Mouse (Mus musculus) limb, embryonic 10.5 days (tissue): ENCODE data around the gene 9430097D07Rik. TPM values are rescaled to one million over a fixed set of nuclear protein-coding genes. Genes with fewer than 3 reads are reported as not detected.

Experiments
- DNase-seq: peaks from one replicate; pipeline ENCODE4 v3.0.0-alpha.2; 2017; ENCODE audit warnings: low spot score
- H3K27ac ChIP-seq: fragments of 300-500 bp; sonication (generic); 2 replicates; pipeline ENCODE4 v1.5.1; 2016; ENCODE audit warnings: mild to moderate bottlenecking
- H3K27me3 ChIP-seq: fragments of 300-500 bp; sonication (generic); 2 replicates; pipeline ENCODE4 v1.6.1; 2016; ENCODE audit warnings: low read depth, mild to moderate bottlenecking; ENCODE audit not compliant: poor library complexity, severe bottlenecking
- H3K36me3 ChIP-seq: fragments of 300-500 bp; sonication (generic); 2 replicates; pipeline ENCODE4 v1.6.1; 2016; ENCODE audit warnings: mild to moderate bottlenecking, moderate library complexity
- H3K4me1 ChIP-seq: fragments of 300-500 bp; sonication (generic); 2 replicates; pipeline ENCODE4 v1.6.1; 2016
- H3K4me3 ChIP-seq: fragments of 300-500 bp; sonication (generic); 2 replicates; pipeline ENCODE4 v1.5.1; 2016; ENCODE audit warnings: mild to moderate bottlenecking, moderate library complexity
- H3K9me3 ChIP-seq: fragments of 300-500 bp; sonication (generic); replicated peaks from 2 replicates; pipeline ENCODE4 v1.6.1; 2016; ENCODE audit warnings: mild to moderate bottlenecking
- WGBS: fragments of 180-500 bp; shearing (Covaris S2); methylation state at CpG from one replicate; pipeline ENCODE4 v1.1.7; 2016; 5-methylcytosine and 5-hydroxymethylcytosine counted together
- polyA plus RNA-seq: library from polyadenylated mRNA; unstranded; fragments of >200 nt; fragmentation: Nextera tagmentation; extraction: Ambion mirVana; gene quantifications from 2 replicates; pipeline ENCODE4 v1.2.1, GENCODE M21; 2016

Gene 9430097D07Rik
- polyA plus RNA-seq, 1 experiment from 2014 or later = 0.24 TPM

GRCm38 (mm10) chr2:32547380-32547779, 28.1 kb downstream of the 9430097D07Rik start:
- no peak overlapping the region for H3K27ac ChIP-seq
- H3K4me1 ChIP-seq = peaks cover 19% of the 10 kb centered on the region
- no peak overlapping the region for H3K4me3 ChIP-seq
- H3K9me3 ChIP-seq = no peaks in the 10 kb centered on the region
- H3K36me3 ChIP-seq = peaks cover 67% of the 10 kb centered on the region
- WGBS = 83% methylated on average over 5 of the region's 5 CpGs
- DNase-seq = no peak
- no peaks in the 10 kb centered on the region for H3K27me3 ChIP-seq

GRCm38 (mm10) chr2:32546951-32547350, 28.5 kb downstream of the 9430097D07Rik start:
- H3K36me3 ChIP-seq = peaks cover 67% of the 10 kb centered on the region
- no peak overlapping the region for H3K27ac ChIP-seq
- 90% methylated on average over 1 of the region's 1 CpGs for WGBS
- peaks cover 19% of the 10 kb centered on the region for H3K4me1 ChIP-seq
- DNase-seq = no peak
- no peaks in the 10 kb centered on the region for H3K9me3 ChIP-seq
- no peak overlapping the region for H3K4me3 ChIP-seq
- H3K27me3 ChIP-seq = no peaks in the 10 kb centered on the region

GRCm38 (mm10) chr2:32543031-32543449, 32.4 kb downstream of the 9430097D07Rik start:
- Histone ChIP-seq H3K27me3 (no peaks in the 10 kb centered on the region), H3K4me1 (peaks cover 30% of the 10 kb centered on the region), H3K9me3 (no peaks in the 10 kb centered on the region), H3K27ac (no peak overlapping the region), H3K36me3 (peaks cover 47% of the 10 kb centered on the region), H3K4me3 (no peak overlapping the region)
- DNase-seq = no peak
- 95% methylated on average over 3 of the region's 3 CpGs for WGBS

- WGBS = 93% methylated on average over 4 of the region's 4 CpGs
- Histone ChIP-seq H3K27ac (peak overlapping the region; percentile 50; the same call in 1 of the 2 replicates), H3K4me1 (peaks cover 37% of the 10 kb centered on the region), H3K9me3 (no peaks in the 10 kb centered on the region), H3K4me3 (no peak overlapping the region), H3K36me3 (peaks cover 39% of the 10 kb centered on the region), H3K27me3 (no peaks in the 10 kb centered on the region)
- DNase-seq = no peak
These were observed 33.4 kb downstream of the 9430097D07Rik start for GRCm38 (mm10) chr2:32541986-32542573.

- Histone ChIP-seq H3K27me3 (no peaks in the 10 kb centered on the region), H3K4me1 (peaks cover 42% of the 10 kb centered on the region), H3K36me3 (peaks cover 32% of the 10 kb centered on the region), H3K9me3 (no peaks in the 10 kb centered on the region), H3K27ac (no peak overlapping the region), H3K4me3 (no peak overlapping the region)
- DNase-seq = no peak
- 94% methylated on average over 2 of the region's 2 CpGs for WGBS
These were observed 34.1 kb downstream of the 9430097D07Rik start for GRCm38 (mm10) chr2:32541333-32541908.

- Histone ChIP-seq H3K27ac (peak overlapping the region; percentile 30; the same call in 1 of the 2 replicates), H3K27me3 (no peaks in the 10 kb centered on the region), H3K4me1 (peaks cover 52% of the 10 kb centered on the region), H3K9me3 (no peaks in the 10 kb centered on the region), H3K36me3 (peaks cover 16% of the 10 kb centered on the region), H3K4me3 (no peak overlapping the region)
- DNase-seq = no peak
- WGBS = 88% methylated on average over 14 of the region's 14 CpGs
These were observed 36.0 kb downstream of the 9430097D07Rik start for GRCm38 (mm10) chr2:32539452-32539981.

GRCm38 (mm10) chr2:32538461-32538860, 37.0 kb downstream of the 9430097D07Rik start:
- Histone ChIP-seq H3K4me1 (peaks cover 63% of the 10 kb centered on the region), H3K27me3 (no peaks in the 10 kb centered on the region), H3K36me3 (peaks cover 6% of the 10 kb centered on the region), H3K9me3 (no peaks in the 10 kb centered on the region), H3K27ac (no peak overlapping the region), H3K4me3 (no peak overlapping the region; the same call in 1 of the 2 replicates)
- WGBS = 82% methylated on average over 4 of the region's 4 CpGs
- DNase-seq = no peak

- Histone ChIP-seq H3K4me1 (peaks cover 68% of the 10 kb centered on the region), H3K4me3 (peak overlapping the region; percentile 92)
- 80% methylated on average over 5 of the region's 5 CpGs for WGBS
These were observed 37.5 kb downstream of the 9430097D07Rik start for GRCm38 (mm10) chr2:32537941-32538340.

GRCm38 (mm10) chr2:32537360-32537905, 38.1 kb downstream of the 9430097D07Rik start:
- H3K9me3 ChIP-seq = no peaks in the 10 kb centered on the region
- WGBS = 9% methylated on average over 9 of the region's 9 CpGs
- peak overlapping the region; percentile 92 for H3K4me3 ChIP-seq
- H3K27me3 ChIP-seq = no peaks in the 10 kb centered on the region
- peaks cover 69% of the 10 kb centered on the region for H3K4me1 ChIP-seq
- no peak for DNase-seq
- H3K36me3 ChIP-seq = no peaks in the 10 kb centered on the region
- H3K27ac ChIP-seq = peak overlapping the region; percentile 95

More at GRCm38 (mm10) chr2:32537941-32538340, 37.5 kb downstream of the 9430097D07Rik start:
- H3K27ac ChIP-seq = peak overlapping the region; percentile 95; the same call in 1 of the 2 replicates
- H3K27me3 ChIP-seq = no peaks in the 10 kb centered on the region
- no peaks in the 10 kb centered on the region for H3K9me3 ChIP-seq
- peaks cover under 1% of the 10 kb centered on the region; the same call in 1 of the 2 replicates for H3K36me3 ChIP-seq
- no peak for DNase-seq

- H3K36me3 ChIP-seq = no peaks in the 10 kb centered on the region
- WGBS = under 1% methylated on average over 11 of the region's 11 CpGs
- peak overlapping the region; percentile 92 for H3K4me3 ChIP-seq
- DNase-seq = peak; percentile 58
- peak overlapping the region; percentile 95 for H3K27ac ChIP-seq
- no peaks in the 10 kb centered on the region for H3K27me3 ChIP-seq
- no peaks in the 10 kb centered on the region for H3K9me3 ChIP-seq
- H3K4me1 ChIP-seq = peaks cover 69% of the 10 kb centered on the region
These were observed 38.7 kb downstream of the 9430097D07Rik start for GRCm38 (mm10) chr2:32536634-32537359.

GRCm38 (mm10) chr2:32536086-32536633, 39.3 kb downstream of the 9430097D07Rik start:
- H3K4me1 ChIP-seq = peaks cover 69% of the 10 kb centered on the region
- H3K36me3 ChIP-seq = no peaks in the 10 kb centered on the region
- no peaks in the 10 kb centered on the region for H3K27me3 ChIP-seq
- peak overlapping the region; percentile 95 for H3K27ac ChIP-seq
- DNase-seq = peak; percentile 54
- under 1% methylated on average over 14 of the region's 14 CpGs for WGBS
- H3K4me3 ChIP-seq = peak overlapping the region; percentile 92
- H3K9me3 ChIP-seq = no peaks in the 10 kb centered on the region

- peak overlapping the region; percentile 92 for H3K4me3 ChIP-seq
- H3K36me3 ChIP-seq = no peaks in the 10 kb centered on the region
- no peaks in the 10 kb centered on the region for H3K9me3 ChIP-seq
- under 1% methylated on average over 56 of the region's 56 CpGs for WGBS
- H3K27ac ChIP-seq = peak overlapping the region; percentile 95
- H3K27me3 ChIP-seq = no peaks in the 10 kb centered on the region
- H3K4me1 ChIP-seq = peaks cover 66% of the 10 kb centered on the region
- no peak for DNase-seq
These were observed 39.9 kb downstream of the 9430097D07Rik start for GRCm38 (mm10) chr2:32535501-32535991.
